Mouse (Mus musculus): Measurements from ENCODE around the gene Usp45. TPM values are rescaled to one million over a fixed set of nuclear protein-coding genes. Genes with fewer than 3 reads are reported as not detected.

Usp45 gene
- polyA plus RNA-seq, 1 experiment from 2014 or later: 10.4 TPM

DNA sequence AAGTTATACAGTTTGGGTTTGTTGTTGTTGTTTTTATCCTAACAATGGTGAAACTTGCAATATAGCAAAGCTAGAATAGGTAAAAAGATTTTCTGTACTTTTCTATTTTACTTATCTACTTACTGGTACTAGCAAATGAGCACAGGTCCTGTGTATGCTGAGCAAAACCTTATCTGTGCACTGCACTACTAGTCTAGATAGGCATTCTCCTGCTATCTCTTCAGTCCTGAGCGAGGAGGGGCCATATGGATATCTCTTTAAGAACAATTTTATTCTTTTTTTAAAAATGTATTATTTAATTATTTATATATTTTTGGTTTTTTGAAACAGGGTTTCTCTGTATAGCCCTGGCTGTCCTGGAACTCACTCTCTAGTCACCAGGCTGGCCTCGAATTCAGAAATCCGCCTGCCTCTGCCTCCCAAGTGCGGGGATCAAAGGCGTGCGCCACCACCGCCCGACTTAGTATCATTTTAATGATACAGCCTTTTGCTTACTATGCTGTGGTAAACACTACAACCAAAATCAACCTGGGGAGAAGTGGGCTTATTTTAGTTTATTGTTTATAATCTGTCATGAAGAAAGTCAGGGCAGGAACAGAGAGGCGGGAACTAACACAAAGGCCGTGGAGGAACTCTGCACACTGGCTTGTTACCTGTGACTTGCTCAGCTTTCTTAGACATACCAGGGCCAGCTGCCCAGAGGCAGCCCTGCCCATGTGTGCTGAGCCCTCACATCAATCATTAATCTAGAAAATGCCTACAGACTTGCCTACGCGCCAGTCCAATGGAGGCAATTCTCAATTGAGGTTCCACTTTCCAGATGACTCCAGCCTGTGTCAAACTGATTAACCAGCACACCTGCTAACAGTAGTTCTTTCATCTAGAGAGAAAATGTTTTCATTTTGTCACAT lies 14.1 kb downstream of the Usp45 start:
- Histone ChIP-seq H3K4me2 (ENCODE audit: low read length) (no peak overlapping the region), H3K4me3 (replicated peaks; ENCODE audit: low read depth, low read length) (no peak overlapping the region), H3K9me3 (ENCODE audit: control insufficient read depth, low read length) (no peaks in the 10 kb centered on the region), H3K9ac (replicated peaks; ENCODE audit: low read length) (no peak overlapping the region), H3K27ac (replicated peaks; ENCODE audit: low read depth, low read length) (no peak overlapping the region), H3K36me3 (ENCODE audit: control insufficient read depth, insufficient read depth, low read length) (peaks cover 47% of the 10 kb centered on the region), H3K4me1 (ENCODE audit: control insufficient read depth, insufficient read depth, low read length) (0 out of 2 replicates have a peak, but pooled peaks cover 8% of the 10 kb centered on the region), H3K27me3 (ENCODE audit: control insufficient read depth, insufficient read depth, low read length) (no peaks in the 10 kb centered on the region)
- WGBS: 96% methylated on average over 12 of the region's 12 CpGs
- ATAC-seq (ENCODE audit: low FRiP score, low TSS enrichment) (no peak), DNase-seq (no peak)

DNA sequence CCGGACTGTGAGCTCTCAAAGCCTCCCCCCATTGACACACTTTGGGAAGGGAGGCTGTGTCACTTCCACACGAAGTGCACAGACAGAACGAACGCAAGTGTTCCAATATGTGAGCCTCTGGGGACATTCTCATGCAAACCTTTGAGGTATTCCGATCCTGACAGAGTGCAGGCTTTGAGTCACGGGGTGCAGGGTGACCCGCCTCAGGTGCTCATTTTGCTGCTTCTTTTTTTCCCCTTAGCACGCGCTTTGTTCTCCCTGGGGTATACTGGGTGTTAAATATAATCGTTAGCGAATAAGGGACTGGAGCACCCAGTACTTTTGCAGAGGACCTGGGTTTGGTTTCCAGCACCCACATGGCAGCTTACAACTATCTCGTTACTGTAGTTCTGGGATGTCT lies 19.3 kb downstream of the Usp45 start:
- DNase-seq (no peak), ATAC-seq (ENCODE audit: low FRiP score, low TSS enrichment) (no peak)
- no peak overlapping the region for H3K4me3 ChIP-seq (replicated peaks; ENCODE audit: low read depth, low read length)
- 97% methylated on average over 12 of the region's 12 CpGs for WGBS
- no peak overlapping the region for H3K9ac ChIP-seq (replicated peaks; ENCODE audit: low read length)
- H3K4me2 ChIP-seq (ENCODE audit: low read length): no peak overlapping the region
- no peaks in the 10 kb centered on the region for H3K9me3 ChIP-seq (ENCODE audit: control insufficient read depth, low read length)
- H3K36me3 ChIP-seq (ENCODE audit: control insufficient read depth, insufficient read depth, low read length): peaks cover 60% of the 10 kb centered on the region
- no peaks in the 10 kb centered on the region for H3K27me3 ChIP-seq (ENCODE audit: control insufficient read depth, insufficient read depth, low read length)
- no peak overlapping the region for H3K27ac ChIP-seq (replicated peaks; ENCODE audit: low read depth, low read length)
- no peaks in the 10 kb centered on the region for H3K4me1 ChIP-seq (ENCODE audit: control insufficient read depth, insufficient read depth, low read length)

DNA sequence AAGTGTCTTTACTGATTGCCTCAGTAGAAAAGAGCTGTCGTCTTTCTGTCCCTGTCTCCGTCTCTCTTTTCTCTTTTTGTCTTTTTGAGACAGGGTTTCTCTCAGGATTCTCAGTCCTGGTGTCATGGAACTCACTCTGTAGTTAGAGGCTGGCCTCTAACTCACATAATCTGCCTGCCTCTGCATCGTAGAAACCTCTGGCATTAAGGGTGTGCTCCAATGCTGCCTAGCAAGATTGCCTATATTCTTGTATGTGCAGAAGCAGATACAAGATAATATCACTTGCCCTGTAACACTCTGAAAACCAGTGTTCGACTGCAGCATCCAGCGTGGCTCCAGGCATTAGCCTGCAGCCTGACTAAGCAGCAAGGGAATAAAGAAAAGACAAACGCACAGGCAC lies 21.9 kb downstream of the Usp45 start:
- Histone ChIP-seq H3K4me1 (ENCODE audit: control insufficient read depth, insufficient read depth, low read length) (no peaks in the 10 kb centered on the region), H3K4me2 (ENCODE audit: low read length) (no peak overlapping the region), H3K9me3 (ENCODE audit: control insufficient read depth, low read length) (no peaks in the 10 kb centered on the region), H3K27ac (replicated peaks; ENCODE audit: low read depth, low read length) (no peak overlapping the region), H3K4me3 (replicated peaks; ENCODE audit: low read depth, low read length) (no peak overlapping the region), H3K9ac (replicated peaks; ENCODE audit: low read length) (no peak overlapping the region), H3K36me3 (ENCODE audit: control insufficient read depth, insufficient read depth, low read length) (peaks cover 36% of the 10 kb centered on the region), H3K27me3 (ENCODE audit: control insufficient read depth, insufficient read depth, low read length) (no peaks in the 10 kb centered on the region)
- no peak for DNase-seq
- ATAC-seq (ENCODE audit: low FRiP score, low TSS enrichment): no peak
- 81% methylated on average over 6 of the region's 6 CpGs for WGBS

DNA sequence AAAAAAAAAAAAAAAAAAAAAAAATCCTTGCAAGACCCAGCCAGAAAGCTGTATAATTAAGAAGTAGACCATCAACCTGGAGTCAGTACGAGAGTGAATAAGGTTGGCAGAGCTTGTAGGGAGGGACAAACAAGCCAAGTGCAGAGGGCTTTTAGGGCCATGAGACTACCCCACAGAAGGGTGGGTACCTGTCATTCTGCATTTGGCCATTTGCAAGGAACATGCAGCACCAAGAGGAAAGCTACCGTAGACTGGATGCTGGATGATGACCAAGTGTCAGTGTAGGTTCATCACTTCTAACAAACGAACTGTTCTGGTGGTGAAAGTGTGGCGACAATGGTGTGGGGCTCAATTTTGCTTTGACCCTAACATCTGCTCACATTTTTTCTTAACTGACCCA lies 22.9 kb downstream of the Usp45 start:
- ATAC-seq (ENCODE audit: low FRiP score, low TSS enrichment) (no peak), DNase-seq (no peak)
- Histone ChIP-seq H3K27me3 (ENCODE audit: control insufficient read depth, insufficient read depth, low read length) (no peaks in the 10 kb centered on the region), H3K9me3 (ENCODE audit: control insufficient read depth, low read length) (no peaks in the 10 kb centered on the region), H3K27ac (replicated peaks; ENCODE audit: low read depth, low read length) (no peak overlapping the region), H3K4me3 (replicated peaks; ENCODE audit: low read depth, low read length) (no peak overlapping the region), H3K4me2 (ENCODE audit: low read length) (no peak overlapping the region), H3K9ac (replicated peaks; ENCODE audit: low read length) (no peak overlapping the region), H3K36me3 (ENCODE audit: control insufficient read depth, insufficient read depth, low read length) (peaks cover 27% of the 10 kb centered on the region), H3K4me1 (ENCODE audit: control insufficient read depth, insufficient read depth, low read length) (no peaks in the 10 kb centered on the region)
- 96% methylated on average over 4 of the region's 4 CpGs for WGBS

DNA sequence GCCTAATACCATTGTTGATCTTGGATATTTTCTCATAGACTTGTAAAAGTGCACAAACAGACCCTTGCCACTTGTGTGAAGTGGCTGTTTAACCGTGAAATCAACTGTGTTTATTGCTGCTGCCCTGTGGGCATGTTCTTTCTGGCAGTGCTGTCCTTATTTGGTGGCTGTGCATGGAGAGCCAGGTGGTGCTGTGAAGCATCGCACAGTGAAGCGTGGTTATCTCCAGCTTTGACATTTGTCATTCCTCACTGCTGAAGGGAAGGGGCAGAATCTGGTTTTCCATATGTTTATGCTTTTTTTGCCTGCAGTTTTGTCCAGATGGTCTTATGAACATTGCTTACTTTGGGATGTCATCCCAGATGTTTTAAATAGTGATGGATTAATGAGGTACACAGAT lies 26.7 kb downstream of the Usp45 start:
- DNase-seq (no peak), ATAC-seq (ENCODE audit: low FRiP score, low TSS enrichment) (no peak)
- Histone ChIP-seq H3K4me3 (replicated peaks; ENCODE audit: low read depth, low read length) (no peak overlapping the region), H3K36me3 (ENCODE audit: control insufficient read depth, insufficient read depth, low read length) (peaks cover 21% of the 10 kb centered on the region; the same call in 1 of the 2 replicates), H3K9me3 (ENCODE audit: control insufficient read depth, low read length) (no peaks in the 10 kb centered on the region), H3K4me2 (ENCODE audit: low read length) (no peak overlapping the region), H3K4me1 (ENCODE audit: control insufficient read depth, insufficient read depth, low read length) (no peaks in the 10 kb centered on the region), H3K27me3 (ENCODE audit: control insufficient read depth, insufficient read depth, low read length) (no peaks in the 10 kb centered on the region), H3K9ac (replicated peaks; ENCODE audit: low read length) (no peak overlapping the region), H3K27ac (replicated peaks; ENCODE audit: low read depth, low read length) (no peak overlapping the region)
- 65% methylated on average over 3 of the region's 3 CpGs for WGBS

DNA sequence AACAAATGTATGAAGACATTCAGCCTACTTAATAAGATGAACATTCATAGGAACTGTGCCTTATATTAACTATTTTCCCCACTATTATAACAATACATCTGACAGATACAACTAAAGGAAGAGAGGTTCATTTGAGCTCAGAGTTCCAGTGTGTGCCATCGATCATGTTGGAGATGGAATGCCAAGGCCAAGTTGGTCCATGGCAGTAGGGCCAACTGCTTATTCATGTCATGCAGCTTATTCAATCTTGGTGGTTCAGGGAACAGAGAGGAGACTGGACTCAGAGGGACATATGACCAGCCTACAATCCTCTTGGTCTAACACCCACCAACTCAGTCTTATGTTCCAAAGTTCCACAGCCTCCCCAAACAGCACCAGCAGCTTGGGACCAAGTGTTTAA lies 34.1 kb downstream of the Usp45 start:
- Histone ChIP-seq H3K36me3 (ENCODE audit: control insufficient read depth, insufficient read depth, low read length) (peaks cover 69% of the 10 kb centered on the region), H3K9ac (replicated peaks; ENCODE audit: low read length) (no peak overlapping the region), H3K4me1 (ENCODE audit: control insufficient read depth, insufficient read depth, low read length) (no peaks in the 10 kb centered on the region), H3K9me3 (ENCODE audit: control insufficient read depth, low read length) (no peaks in the 10 kb centered on the region), H3K27me3 (ENCODE audit: control insufficient read depth, insufficient read depth, low read length) (no peaks in the 10 kb centered on the region), H3K4me2 (ENCODE audit: low read length) (no peak overlapping the region), H3K27ac (replicated peaks; ENCODE audit: low read depth, low read length) (no peak overlapping the region), H3K4me3 (replicated peaks; ENCODE audit: low read depth, low read length) (no peak overlapping the region)
- DNase-seq (no peak), ATAC-seq (ENCODE audit: low FRiP score, low TSS enrichment) (no peak)
- WGBS: 95% methylated on average over 1 of the region's 1 CpGs

DNA sequence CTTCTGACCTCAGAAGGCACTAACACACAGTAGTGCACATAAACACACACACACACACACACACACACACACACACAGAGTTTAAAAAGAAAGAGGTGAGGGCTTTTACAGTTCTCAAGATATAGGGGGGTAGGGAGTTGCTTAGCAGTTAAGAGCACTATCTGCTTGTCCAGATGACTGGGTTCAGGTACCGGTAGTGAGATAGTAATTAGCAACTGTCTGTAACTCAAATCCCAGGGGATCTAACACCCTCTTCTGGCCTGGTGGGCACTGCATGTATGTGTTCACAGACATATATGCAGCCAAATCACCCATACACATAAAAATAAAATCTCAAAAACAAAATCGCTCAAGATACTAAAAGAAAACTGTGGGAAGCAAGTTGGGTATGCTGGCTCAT lies 34.7 kb downstream of the Usp45 start:
- Histone ChIP-seq H3K4me1 (ENCODE audit: control insufficient read depth, insufficient read depth, low read length) (no peaks in the 10 kb centered on the region), H3K27ac (replicated peaks; ENCODE audit: low read depth, low read length) (no peak overlapping the region), H3K4me2 (ENCODE audit: low read length) (no peak overlapping the region), H3K36me3 (ENCODE audit: control insufficient read depth, insufficient read depth, low read length) (peaks cover 74% of the 10 kb centered on the region), H3K27me3 (ENCODE audit: control insufficient read depth, insufficient read depth, low read length) (no peaks in the 10 kb centered on the region), H3K9me3 (ENCODE audit: control insufficient read depth, low read length) (no peaks in the 10 kb centered on the region), H3K9ac (replicated peaks; ENCODE audit: low read length) (no peak overlapping the region), H3K4me3 (replicated peaks; ENCODE audit: low read depth, low read length) (no peak overlapping the region)
- DNase-seq (no peak), ATAC-seq (ENCODE audit: low FRiP score, low TSS enrichment) (no peak)
- 95% methylated on average over 2 of the region's 2 CpGs for WGBS

DNA sequence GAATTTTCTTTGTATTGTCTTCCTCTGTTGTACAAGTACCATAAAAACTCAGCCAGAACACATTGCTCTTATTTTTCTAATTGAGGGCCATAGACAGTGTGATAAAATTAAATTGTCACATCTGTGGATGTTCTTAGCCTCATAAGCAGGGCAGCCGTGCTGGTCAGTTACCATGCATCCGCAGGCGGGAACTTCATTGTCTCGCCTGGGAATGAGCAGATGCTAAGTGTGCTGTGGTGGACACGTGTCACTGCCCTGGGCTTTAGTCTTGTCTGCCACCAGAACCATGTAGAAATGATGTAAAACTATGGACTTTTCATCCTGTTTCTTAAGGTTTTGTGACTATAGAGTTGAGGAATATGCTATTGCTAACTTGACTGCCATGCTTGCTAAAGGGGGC lies 40.2 kb downstream of the Usp45 start:
- H3K36me3 ChIP-seq (ENCODE audit: control insufficient read depth, insufficient read depth, low read length): peaks cover 51% of the 10 kb centered on the region
- 41% methylated on average over 5 of the region's 5 CpGs for WGBS
- DNase-seq: no peak

DNA sequence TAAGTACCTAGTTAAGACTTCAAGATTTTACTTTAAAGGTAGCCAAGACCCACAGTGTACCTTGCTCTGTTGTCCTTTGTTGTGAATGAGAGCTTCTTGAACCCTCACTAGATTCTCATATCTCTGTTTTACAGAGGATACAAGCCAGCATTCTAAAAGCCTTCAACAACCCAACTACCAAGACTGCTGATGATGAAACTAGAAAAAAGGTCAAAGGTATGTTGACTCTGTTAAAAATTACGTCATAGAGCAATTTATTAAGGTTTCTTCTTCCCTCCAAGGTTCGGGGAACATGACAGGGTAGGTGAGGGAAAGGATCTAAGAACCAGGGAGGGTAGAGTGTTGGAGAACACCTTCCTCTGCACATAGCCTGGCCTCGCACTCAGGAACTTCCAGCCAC lies 43.7 kb downstream of the Usp45 start:
- Histone ChIP-seq H3K27me3 (ENCODE audit: control insufficient read depth, insufficient read depth, low read length) (no peaks in the 10 kb centered on the region), H3K4me1 (ENCODE audit: control insufficient read depth, insufficient read depth, low read length) (no peaks in the 10 kb centered on the region), H3K4me3 (replicated peaks; ENCODE audit: low read depth, low read length) (no peak overlapping the region), H3K27ac (replicated peaks; ENCODE audit: low read depth, low read length) (no peak overlapping the region), H3K9ac (replicated peaks; ENCODE audit: low read length) (no peak overlapping the region), H3K9me3 (ENCODE audit: control insufficient read depth, low read length) (no peaks in the 10 kb centered on the region), H3K36me3 (ENCODE audit: control insufficient read depth, insufficient read depth, low read length) (peaks cover 25% of the 10 kb centered on the region), H3K4me2 (ENCODE audit: low read length) (no peak overlapping the region)
- no peak for DNase-seq
- ATAC-seq (ENCODE audit: low FRiP score, low TSS enrichment): no peak
- 91% methylated on average over 3 of the region's 3 CpGs for WGBS

More for the DNA sequence above, 40.2 kb downstream of the Usp45 start:
- no peak overlapping the region for H3K27ac ChIP-seq (replicated peaks; ENCODE audit: low read depth, low read length)
- no peak overlapping the region for H3K4me3 ChIP-seq (replicated peaks; ENCODE audit: low read depth, low read length)
- no peak for ATAC-seq (ENCODE audit: low FRiP score, low TSS enrichment)
- H3K4me2 ChIP-seq (ENCODE audit: low read length): no peak overlapping the region
- H3K27me3 ChIP-seq (ENCODE audit: control insufficient read depth, insufficient read depth, low read length): no peaks in the 10 kb centered on the region
- no peaks in the 10 kb centered on the region for H3K4me1 ChIP-seq (ENCODE audit: control insufficient read depth, insufficient read depth, low read length)
- H3K9me3 ChIP-seq (ENCODE audit: control insufficient read depth, low read length): no peaks in the 10 kb centered on the region
- H3K9ac ChIP-seq (replicated peaks; ENCODE audit: low read length): no peak overlapping the region
